ENCODE assay signal across 10 mouse cellular contexts in genomic region chr19:32196222-32196621, GRCm38 (mm10).
DNase-seq lines count a peak whose midpoint lies in the region; ATAC-seq and TF ChIP-seq lines count a peak whose summit lies in the region.
"Had no signal": no experiment of that assay in that cellular context is flagged by ENCODE, and none has a peak within 500 bp of the region (broad histone marks: within the 10 kb centered on the region; RNA-seq: fewer than 3 reads in every experiment).

No protein-coding gene starts in this region.

- ATAC-seq in intestine, postnatal 0 days, result peak; percentile 58
- ATAC-seq in monocyte, adult 5-6 weeks (replicated peaks; ENCODE audit: insufficient number of reproducible peaks, low FRiP score, low TSS enrichment, poor library complexity, severe bottlenecking), result peak; percentile 88
- ATAC-seq: Patski had no signal

- TF ChIP-seq CTCF in intestine, postnatal 0 days (IDR thresholded peaks at IDR 0.05; ENCODE audit: low read depth), result no peak

- H3K4me3 ChIP-seq in intestine, postnatal 0 days (ENCODE audit: low read depth, low read length), result no peak overlapping the region
- H3K4me3 ChIP-seq: megakaryocyte, embryonic 14.5 days had no signal

- H3K36me3 ChIP-seq in intestine, postnatal 0 days (ENCODE audit: control insufficient read depth, insufficient read depth), result no peaks in the 10 kb centered on the region

- 36% methylated on average over 5 of the region's 5 CpGs for WGBS in intestine, postnatal 0 days

- H3K9me3 ChIP-seq in intestine, postnatal 0 days (ENCODE audit: control insufficient read depth), result no peaks in the 10 kb centered on the region
- H3K9me3 ChIP-seq: megakaryocyte, embryonic 14.5 days had no signal

- peak overlapping the region; percentile 42 for H3K27ac ChIP-seq in intestine, postnatal 0 days (ENCODE audit: low read depth, low read length)

- DNase-seq in heart, adult 9 months (ENCODE audit: low spot score in 2 of 2), result peak; percentile 43 to 57
- DNase-seq in heart, adult 8-10 months (ENCODE audit: low spot score), result no peak
- peak; percentile 33 for DNase-seq in brain, adult 2 months (ENCODE audit: low read depth, low spot score)
- DNase-seq in thymus, postnatal 4 days, result no peak
- no peak for DNase-seq in left cerebral cortex, postnatal 10 days (ENCODE audit: extremely low spot score in 1 of 2, low spot score in 2 of 2)
- no peak for DNase-seq in kidney, postnatal 25 days

- peaks cover 7% of the 10 kb centered on the region for H3K4me1 ChIP-seq in intestine, postnatal 0 days (replicated peaks; ENCODE audit: control insufficient read depth, insufficient read depth, low read length)

- H3K4me2 ChIP-seq in intestine, postnatal 0 days (replicated peaks; ENCODE audit: low read depth), result no peak overlapping the region

- H3K27me3 ChIP-seq in intestine, postnatal 0 days (replicated peaks; ENCODE audit: control insufficient read depth, insufficient read depth, low read length), result no peaks in the 10 kb centered on the region
- H3K27me3 ChIP-seq: megakaryocyte, embryonic 14.5 days; Patski had no signal

- intact Hi-C loops in left cerebral cortex, postnatal 10 days (cut with DNase I), result no loop called here

- H3K9ac ChIP-seq in intestine, postnatal 0 days (ENCODE audit: low read depth, low read length), result no peak overlapping the region

Comparison
In these comparisons a context has a peak if more than half of its experiments do, and no peak if none do; other contexts are left out.
1. DNase-seq: peak in heart, adult 9 months (2 of 2) and brain, adult 2 months (single experiment); none in heart, adult 8-10 months (single experiment), thymus, postnatal 4 days (single experiment), left cerebral cortex, postnatal 10 days (0 of 2) and kidney, postnatal 25 days (0 of 2).